Mouse (Mus musculus) spleen, adult 2 months (tissue): ENCODE results near the gene Drg1. TPM values are rescaled to one million over a fixed set of nuclear protein-coding genes. Genes with fewer than 3 reads are reported as not detected.

Experiments
- DNase-seq, 2 experiments: peaks; one replicate each; pipeline versions ENCODE4 v3.0.0 to v3.0.0-alpha.2; 2012 to 2021; ENCODE audit warnings: low spot score in 2 of 2, low read depth in 1 of 2
- H3K27ac ChIP-seq: fragments of 200-500 bp; 2 replicates; pipeline ENCODE4 v1.5.1; 2012; ENCODE audit warnings: low read length, inconsistent platforms; ENCODE audit not compliant: insufficient read depth
- H3K27me3 ChIP-seq: fragments of 200-500 bp; 2 replicates; pipeline ENCODE4 v1.6.1; 2012; ENCODE audit warnings: mild to moderate bottlenecking, moderate library complexity, low read length, inconsistent platforms; ENCODE audit not compliant: control insufficient read depth, insufficient read depth
- H3K36me3 ChIP-seq: fragments of 200-500 bp; 2 replicates; pipeline ENCODE4 v1.6.1; 2012; ENCODE audit warnings: mild to moderate bottlenecking, low read length, inconsistent platforms; ENCODE audit not compliant: control insufficient read depth, insufficient read depth
- H3K4me1 ChIP-seq: fragments of 200-500 bp; 2 replicates; pipeline ENCODE4 v1.6.1; 2011; ENCODE audit warnings: inconsistent platforms; ENCODE audit not compliant: control insufficient read depth, insufficient read depth, insufficient read length
- H3K4me3 ChIP-seq: fragments of 200-500 bp; 2 replicates; pipeline ENCODE4 v1.5.1; 2011; ENCODE audit warnings: mild to moderate bottlenecking, inconsistent platforms; ENCODE audit not compliant: insufficient read depth, insufficient read length; ENCODE audit errors: extremely low read depth
- CTCF ChIP-seq: fragments of 200-500 bp; IDR thresholded peaks from 2 replicates; pipeline ENCODE4 v1.5.1; 2011; ENCODE audit warnings: mild to moderate bottlenecking, inconsistent platforms; ENCODE audit not compliant: insufficient read depth, insufficient read length, insufficient replicate concordance; ENCODE audit errors: extremely low read depth
- POLR2A ChIP-seq: fragments of 200-500 bp; IDR thresholded peaks from 2 replicates; pipeline ENCODE4 v1.6.1; 2011; ENCODE audit warnings: low read depth, low read length, inconsistent platforms
- WGBS: fragments of 180-500 bp; shearing (Covaris S2); methylation state at CpG from one replicate; pipeline ENCODE4 v1.1.7; 2018; 5-methylcytosine and 5-hydroxymethylcytosine counted together
- polyA plus RNA-seq: library from polyadenylated mRNA; depleted of rRNA; stranded (reverse); fragments of >200 nt; gene quantifications from 2 replicates; pipeline ENCODE4 v1.2.3, GENCODE M21; 2012; rRNA removed

Gene Drg1
- polyA plus RNA-seq, result 11.1 TPM in 2 replicates

GRCm38 (mm10) chr11:3266079-3266685 lies at the start of gene Drg1:
Gene Drg1 (minus strand): TSS chr11:3266415.
- WGBS, result 1% methylated on average over 72 of the region's 72 CpGs

DNA sequence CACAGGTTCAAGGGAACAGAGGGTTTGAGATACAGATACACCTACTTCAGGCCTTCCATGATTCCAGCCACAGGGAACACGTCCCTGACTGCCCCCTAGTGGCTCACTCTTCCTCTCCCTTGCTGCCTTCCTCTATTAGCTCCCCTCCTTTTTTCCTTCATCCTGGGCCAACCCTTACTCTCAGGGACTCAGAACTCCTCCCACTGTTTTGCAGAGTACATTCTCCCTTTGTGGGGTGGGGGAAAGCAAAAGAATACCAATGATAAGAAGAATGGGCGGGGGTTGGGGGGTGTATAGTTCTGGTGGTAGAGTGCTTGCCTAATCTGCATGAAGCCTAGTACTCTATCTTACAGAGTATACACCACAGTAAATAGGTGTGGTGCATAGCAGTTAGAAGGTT lies 47.9 kb upstream of the Drg1 start:
- Histone ChIP-seq H3K27ac (no peak overlapping the region), H3K36me3 (peaks cover 6% of the 10 kb centered on the region), H3K4me1 (no peaks in the 10 kb centered on the region; the same call in 1 of the 2 replicates), H3K27me3 (no peaks in the 10 kb centered on the region), H3K4me3 (no peak overlapping the region)
- no peak for DNase-seq
- WGBS, result 46% methylated on average over 2 of the region's 2 CpGs
- TF ChIP-seq POLR2A, result no peak
- TF ChIP-seq CTCF, result peak; percentile 46; the same call in 1 of the 2 replicates

More at GRCm38 (mm10) chr11:3266079-3266685, at the start of gene Drg1:
- peak; percentile 79 to 91 for DNase-seq
- Histone ChIP-seq H3K27ac (peak within 1 kb of the TSS; percentile 79), H3K4me1 (peaks cover 9% of the 10 kb centered on the region), H3K27me3 (no peaks in the 10 kb centered on the region), H3K36me3 (peaks cover 10% of the 10 kb centered on the region), H3K4me3 (peak within 1 kb of the TSS; percentile 85)
- TF ChIP-seq CTCF, result no peak
- TF ChIP-seq POLR2A, result peak; percentile 85

DNA sequence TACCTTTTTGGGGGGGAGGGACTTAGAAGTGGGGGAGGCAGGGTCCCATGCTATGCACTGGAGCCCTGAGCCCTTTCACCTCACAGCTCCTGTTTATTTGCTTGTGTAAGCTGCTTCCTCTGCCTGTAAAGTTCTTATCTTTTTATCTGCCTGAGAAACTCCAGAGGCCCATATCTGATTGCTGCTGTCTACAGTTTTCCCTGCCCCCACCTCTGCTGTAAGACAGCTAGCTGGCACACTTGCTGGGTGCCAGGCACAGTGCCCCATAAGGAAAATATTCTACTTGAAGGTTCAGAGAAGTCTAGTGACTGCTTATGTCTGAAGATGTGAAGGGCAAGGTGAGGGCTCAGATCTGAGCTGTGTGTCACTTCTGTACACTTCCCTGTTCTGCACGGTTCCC lies 47.1 kb upstream of the Drg1 start:
- no peak overlapping the region for H3K27ac ChIP-seq
- no peaks in the 10 kb centered on the region; the same call in 1 of the 2 replicates for H3K4me1 ChIP-seq
- H3K36me3 ChIP-seq, result peaks cover 12% of the 10 kb centered on the region
- H3K27me3 ChIP-seq, result no peaks in the 10 kb centered on the region
- H3K4me3 ChIP-seq, result no peak overlapping the region
- WGBS, result 31% methylated on average over 1 of the region's 1 CpGs
- no peak for DNase-seq
- TF ChIP-seq POLR2A (no peak), CTCF (no peak)

- H3K4me3 ChIP-seq, result no peak overlapping the region
- WGBS, result 52% methylated on average over 10 of the region's 10 CpGs
- no peaks in the 10 kb centered on the region; the same call in 1 of the 2 replicates for H3K4me1 ChIP-seq
- DNase-seq, result no peak
- no peaks in the 10 kb centered on the region for H3K27me3 ChIP-seq
- no peak overlapping the region for H3K27ac ChIP-seq
- TF ChIP-seq CTCF (no peak), POLR2A (no peak)
- H3K36me3 ChIP-seq, result peaks cover 27% of the 10 kb centered on the region
These were observed 45.6 kb upstream of the Drg1 start for GRCm38 (mm10) chr11:3311586-3312347.

DNA sequence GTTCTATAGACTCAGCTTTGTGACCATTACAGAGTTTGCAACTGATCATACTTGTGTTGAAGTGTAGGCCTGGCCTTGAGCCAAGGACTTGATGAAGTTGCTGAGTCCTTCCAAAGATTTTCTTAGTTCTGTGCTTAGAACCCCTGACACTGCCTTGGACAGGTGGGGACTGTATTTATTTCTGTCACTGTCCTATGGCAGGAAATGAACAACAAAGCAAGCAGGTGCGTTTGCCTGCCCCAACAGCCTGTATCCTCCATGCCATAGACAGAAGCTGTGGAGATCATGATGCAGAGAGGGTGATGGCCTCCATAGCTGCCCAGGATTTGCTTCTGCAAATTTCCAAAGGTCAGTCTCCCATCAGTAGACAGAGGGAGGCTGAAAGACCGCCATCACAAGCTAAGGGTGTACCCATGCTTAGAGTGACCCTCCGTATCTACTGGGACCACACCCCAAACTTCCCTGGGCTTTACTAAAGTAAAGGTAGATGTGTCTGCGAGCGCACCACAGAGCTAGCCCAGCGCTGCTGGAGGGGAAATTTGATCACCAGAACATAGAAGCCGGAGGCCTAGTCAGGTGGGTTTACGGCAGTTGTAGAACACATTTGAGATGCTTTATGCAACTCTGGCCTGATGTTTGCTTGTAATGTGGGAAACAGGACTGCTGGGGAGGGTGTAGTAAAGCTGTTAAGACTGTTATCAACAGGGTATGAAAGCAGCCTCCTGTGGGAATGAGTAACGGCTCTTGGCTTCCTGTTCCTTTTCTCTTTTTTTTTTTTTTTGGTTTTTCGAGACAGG lies 44.8 kb upstream of the Drg1 start:
- H3K27ac ChIP-seq, result no peak overlapping the region
- no peaks in the 10 kb centered on the region for H3K27me3 ChIP-seq
- DNase-seq, result no peak
- peaks cover 29% of the 10 kb centered on the region for H3K36me3 ChIP-seq
- TF ChIP-seq POLR2A, result no peak
- no peak for TF ChIP-seq CTCF
- 41% methylated on average over 9 of the region's 10 CpGs for WGBS
- H3K4me3 ChIP-seq, result no peak overlapping the region
- no peaks in the 10 kb centered on the region; the same call in 1 of the 2 replicates for H3K4me1 ChIP-seq

DNA sequence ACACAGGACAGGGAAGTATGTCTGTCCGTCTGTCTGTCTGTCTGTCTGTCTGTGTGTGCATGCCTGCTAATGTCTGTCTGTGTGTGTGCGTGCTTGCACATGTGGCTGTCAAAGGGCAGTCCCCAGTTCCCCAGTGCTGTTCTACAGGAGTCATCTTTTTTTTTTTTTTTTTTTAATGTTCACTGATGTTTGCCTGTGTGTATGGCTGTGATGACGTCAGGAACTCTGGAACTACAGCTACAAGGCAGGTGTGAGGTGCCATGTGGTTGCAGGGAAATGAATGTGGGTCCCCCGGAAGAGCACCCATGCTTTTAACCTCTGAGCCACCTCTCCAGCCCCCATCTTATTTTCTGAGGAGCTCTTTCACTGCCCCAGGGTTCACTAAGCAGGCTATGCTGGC lies 43.7 kb upstream of the Drg1 start:
- TF ChIP-seq POLR2A (no peak), CTCF (no peak)
- H3K27ac ChIP-seq, result no peak overlapping the region
- H3K4me3 ChIP-seq, result no peak overlapping the region
- WGBS, result 61% methylated on average over 4 of the region's 4 CpGs
- no peaks in the 10 kb centered on the region for H3K27me3 ChIP-seq
- H3K36me3 ChIP-seq, result peaks cover 35% of the 10 kb centered on the region
- no peak for DNase-seq
- no peaks in the 10 kb centered on the region; the same call in 1 of the 2 replicates for H3K4me1 ChIP-seq

DNA sequence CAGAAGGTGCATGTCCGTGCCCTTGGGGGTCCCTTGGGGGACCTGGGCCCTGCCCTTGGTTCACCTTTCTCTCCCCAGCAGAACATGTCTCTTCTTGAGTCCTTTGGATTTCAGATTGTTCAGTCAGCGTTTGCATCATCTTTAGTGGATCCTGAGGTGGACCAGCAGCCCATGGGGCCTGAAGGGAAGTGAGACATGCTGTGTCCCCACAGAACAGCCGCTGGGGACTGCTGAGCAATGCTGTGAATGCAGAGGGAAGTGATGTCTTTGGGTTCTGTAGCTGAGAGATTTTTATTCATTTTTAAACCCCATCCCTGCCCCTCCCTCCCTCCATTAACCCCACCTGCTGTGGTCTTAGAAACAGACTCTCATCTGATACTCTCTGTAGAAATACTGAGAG lies 41.7 kb upstream of the Drg1 start:
- Histone ChIP-seq H3K27ac (no peak overlapping the region), H3K4me3 (no peak overlapping the region), H3K27me3 (no peaks in the 10 kb centered on the region), H3K36me3 (peaks cover 38% of the 10 kb centered on the region), H3K4me1 (no peaks in the 10 kb centered on the region; the same call in 1 of the 2 replicates)
- no peak for DNase-seq
- TF ChIP-seq POLR2A (no peak), CTCF (no peak)
- 60% methylated on average over 3 of the region's 3 CpGs for WGBS
